Mouse (Mus musculus): Measurements from ENCODE around the gene Ctnna2.

The Ctnna2 gene

DNA sequence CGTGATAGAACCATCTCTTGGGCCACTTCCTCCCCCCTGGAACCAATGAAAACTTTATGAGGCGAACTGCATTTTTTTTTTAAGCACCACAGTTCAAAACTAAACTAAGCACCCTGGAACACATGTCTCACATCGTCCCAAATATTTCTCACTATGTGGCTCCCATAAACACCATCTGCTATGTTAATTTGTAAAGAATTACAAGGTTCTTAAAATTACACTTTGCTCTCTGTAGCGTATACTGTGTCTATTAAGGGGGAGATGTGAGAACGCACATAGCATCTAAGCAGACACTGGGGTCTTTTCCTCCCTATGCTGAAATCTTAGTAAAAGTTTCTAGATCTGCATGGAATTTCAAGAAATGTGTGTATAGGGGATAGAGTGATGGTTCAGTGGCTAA lies 822.5 kb downstream of the Ctnna2 start:
- no peak for DNase-seq (ENCODE audit: low read depth, low spot score)

DNA sequence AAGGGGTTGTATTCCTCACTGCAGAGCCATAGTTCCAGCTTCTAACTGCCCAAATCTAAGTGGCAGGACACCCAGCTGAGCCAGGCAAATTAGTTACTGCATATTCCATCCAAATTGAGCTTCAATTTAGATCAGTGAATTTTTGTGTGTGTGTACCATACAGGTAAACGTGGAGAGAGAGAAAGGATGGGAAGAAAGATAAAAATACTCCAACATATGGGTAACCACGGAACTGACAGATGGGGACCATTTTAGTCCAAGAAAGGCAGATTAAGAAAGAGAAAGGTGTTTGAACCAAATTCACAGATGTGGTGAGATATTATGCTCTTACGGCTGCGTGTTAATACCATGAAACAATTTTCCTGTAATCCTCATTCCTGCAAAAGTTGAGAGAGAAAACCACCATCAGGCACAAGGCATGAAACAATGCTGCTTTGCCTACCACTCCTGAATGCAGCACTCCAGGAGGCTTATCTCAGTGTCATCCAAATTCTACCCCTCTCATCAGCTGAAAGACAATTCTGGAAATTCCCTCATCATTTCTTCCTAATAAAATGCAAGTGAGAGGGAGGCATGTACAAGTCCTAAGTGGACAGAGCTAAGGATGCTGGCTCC lies 840.1 kb downstream of the Ctnna2 start:
- no peak for DNase-seq (ENCODE audit: low read depth, low spot score)

DNA sequence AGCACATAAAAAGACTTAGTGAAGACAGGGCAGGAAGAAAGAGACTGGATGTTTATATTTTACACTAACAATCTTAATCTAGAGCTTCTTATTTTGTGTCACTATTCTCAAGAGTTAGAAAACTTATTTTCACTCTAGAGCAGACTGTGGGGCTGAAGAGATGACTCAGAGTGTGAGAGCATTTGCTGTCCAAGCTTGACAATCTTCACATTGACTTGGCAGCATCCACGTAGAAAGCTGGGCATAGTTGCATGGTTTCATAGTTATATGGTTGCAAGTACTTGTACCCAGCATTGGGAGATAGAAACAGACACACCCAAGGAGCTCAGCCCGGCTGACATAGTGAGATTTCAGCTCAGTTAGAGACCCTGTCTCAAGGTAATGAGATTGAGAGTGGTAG lies 858.6 kb downstream of the Ctnna2 start:
- DNase-seq (ENCODE audit: low read depth, low spot score): no peak

DNA sequence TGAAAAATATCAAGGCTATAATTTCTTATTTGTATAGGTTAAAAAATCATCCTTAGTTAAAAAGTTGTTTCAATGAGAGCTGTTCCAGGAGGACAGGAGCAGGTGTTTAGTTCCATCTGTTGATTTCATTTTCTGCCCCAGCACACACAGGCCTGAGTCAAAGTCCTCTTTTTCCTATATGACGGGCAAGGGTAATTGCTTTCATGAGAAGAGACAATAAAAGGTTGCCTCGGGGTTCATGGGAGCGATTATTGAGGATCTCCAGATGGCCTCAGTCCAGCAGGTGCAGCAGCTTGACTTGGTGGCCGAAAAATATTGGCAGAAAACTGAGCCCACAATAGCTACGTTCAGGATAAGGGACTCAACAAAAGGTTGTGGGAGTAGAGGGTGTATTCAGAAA lies 859.0 kb downstream of the Ctnna2 start:
- DNase-seq (ENCODE audit: low read depth, low spot score): peak; percentile 18

DNA sequence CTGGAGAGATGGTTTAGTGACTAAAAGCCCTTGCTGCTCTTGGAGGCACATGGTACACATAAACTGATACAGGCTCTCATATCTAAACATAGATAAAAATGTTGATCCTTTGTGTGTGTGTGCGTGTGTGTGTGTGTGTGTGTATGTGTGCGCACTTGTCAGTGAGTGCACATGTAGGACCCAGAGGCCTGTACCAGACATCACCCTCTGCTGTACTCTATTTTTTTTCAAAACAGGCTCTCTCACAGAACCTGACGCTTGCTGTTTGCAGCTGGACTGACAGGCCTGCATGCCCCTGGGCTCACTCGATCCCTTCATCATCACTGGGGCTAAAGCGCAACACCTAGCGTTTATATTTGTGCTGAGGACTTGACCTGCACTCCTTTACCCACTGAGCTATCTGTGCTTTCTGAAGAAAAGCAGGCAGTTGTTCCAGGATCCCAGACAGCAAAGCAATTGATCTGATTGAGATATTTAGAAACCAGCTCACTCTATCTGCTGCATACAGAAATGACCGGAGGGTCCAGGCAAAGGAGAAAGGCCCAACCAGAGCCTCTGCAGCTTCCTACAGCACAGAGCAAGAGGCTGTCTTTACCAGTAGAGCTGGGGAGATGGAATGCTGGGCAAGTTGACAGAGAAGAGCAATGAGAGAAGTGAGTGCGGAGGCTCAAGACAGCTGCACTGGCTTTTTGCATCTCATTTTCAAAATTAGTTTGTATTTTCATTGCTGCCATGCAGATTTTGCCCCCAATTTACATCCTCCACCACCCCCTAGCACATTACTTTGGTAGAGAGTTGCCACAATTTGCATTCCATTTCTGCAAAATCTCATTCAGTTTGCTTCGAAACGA lies 870.2 kb downstream of the Ctnna2 start:
- no peak for DNase-seq (ENCODE audit: low read depth, low spot score)

DNA sequence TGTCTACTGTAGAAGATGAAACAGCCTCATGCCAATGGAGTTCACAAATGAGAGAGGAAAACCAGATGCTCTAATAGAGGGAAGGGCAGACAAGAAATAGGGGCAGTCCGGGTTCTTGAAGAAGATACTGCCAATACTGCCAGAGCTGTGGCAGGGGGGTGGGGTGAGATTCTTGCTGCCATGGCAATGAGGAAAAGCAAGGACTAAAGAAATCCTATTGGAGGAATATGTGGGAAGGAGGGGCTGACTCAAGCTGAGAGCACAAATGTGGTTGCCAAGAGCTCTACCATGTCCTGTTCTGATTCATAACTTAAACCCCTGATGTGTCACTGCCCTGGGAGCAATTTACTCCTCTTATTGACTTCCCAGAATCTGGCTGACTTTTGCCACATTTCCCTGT lies 878.5 kb downstream of the Ctnna2 start:
- no peak for DNase-seq (ENCODE audit: low read depth, low spot score)

DNA sequence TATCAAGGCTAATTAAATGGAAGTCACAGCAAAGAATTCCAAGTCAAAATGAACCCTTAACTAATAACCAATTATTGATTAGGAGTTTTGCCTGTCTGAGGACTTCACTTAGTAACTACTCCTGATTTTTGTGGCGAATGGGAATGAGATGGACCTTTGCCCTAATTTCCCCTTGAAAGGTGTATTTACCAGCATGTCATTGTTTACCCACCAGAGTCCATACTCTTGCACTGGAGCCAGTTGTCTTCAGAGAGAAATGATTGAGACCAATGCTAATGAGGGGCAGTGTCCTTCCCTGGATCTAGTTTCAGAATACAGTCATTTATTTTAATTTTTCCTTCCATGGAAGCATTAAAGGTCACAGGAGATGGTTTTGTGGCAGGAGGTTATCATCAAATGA lies 881.0 kb downstream of the Ctnna2 start:
- no peak for DNase-seq (ENCODE audit: low read depth, low spot score)

DNA sequence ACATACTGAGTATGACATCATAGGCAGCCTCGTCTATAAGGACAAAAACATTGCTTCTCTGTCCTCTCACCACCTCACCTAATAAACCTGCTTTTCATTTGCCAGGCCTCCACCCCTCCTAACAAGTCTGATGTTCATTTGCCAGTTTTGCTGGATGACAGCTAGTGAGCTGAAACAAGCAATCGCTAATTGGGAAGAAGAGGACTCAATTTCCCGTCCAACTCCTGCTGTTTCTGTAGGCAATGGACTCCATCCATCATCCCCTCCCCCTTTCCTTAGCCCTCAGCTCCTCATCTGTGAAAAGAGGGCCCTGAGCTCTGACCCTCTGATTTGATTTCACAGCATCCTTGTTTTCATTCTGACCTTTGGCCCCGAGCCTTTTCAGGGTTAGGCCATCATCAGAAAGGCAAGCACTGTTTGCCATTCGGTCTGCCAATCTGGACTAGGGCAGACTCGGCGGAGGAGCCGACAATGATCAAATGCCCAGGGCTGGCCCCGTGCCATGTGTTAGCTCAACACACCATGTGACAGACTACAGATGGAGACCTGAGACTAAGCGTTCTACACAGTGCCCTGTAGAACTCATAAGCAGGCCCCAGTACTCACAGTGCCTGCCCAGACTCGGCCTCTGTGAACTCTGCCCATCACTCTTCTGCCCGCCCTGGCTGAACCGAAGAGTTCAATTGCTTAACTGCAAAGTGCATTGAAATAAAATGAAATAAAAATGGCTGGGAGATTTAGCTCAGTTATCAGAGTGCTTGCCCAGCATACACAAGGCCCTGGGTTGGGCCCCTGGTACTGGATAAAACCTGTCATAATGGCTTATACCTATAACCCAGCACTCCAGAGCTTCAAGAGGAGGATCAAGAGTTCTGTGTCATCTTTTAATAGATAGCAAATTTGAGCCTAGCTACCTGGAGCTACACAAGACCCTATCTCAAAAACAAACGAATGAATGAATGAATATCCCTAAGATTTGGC lies 903.8 kb downstream of the Ctnna2 start:
- DNase-seq (ENCODE audit: low read depth, low spot score): peak; percentile 2

DNA sequence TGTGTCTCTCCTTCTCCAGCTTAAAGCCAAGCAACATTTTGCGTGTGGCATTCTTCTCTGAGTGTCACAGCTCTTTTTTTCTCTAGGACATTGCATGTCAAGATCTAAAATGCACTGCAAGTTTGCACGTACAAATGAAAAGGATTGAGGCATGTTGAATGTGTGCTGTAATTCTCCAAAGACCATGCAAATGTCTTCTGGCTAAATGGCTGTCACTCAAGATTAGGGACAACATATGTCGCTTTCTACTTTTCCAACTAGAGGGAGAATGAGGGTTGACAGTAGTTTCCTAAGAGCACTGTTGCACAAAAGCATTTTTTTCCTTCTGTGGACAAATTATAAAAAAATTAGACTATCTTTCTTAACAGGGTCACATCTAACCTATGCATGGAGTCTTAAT lies 909.9 kb downstream of the Ctnna2 start:
- no peak for DNase-seq (ENCODE audit: low read depth, low spot score)

DNA sequence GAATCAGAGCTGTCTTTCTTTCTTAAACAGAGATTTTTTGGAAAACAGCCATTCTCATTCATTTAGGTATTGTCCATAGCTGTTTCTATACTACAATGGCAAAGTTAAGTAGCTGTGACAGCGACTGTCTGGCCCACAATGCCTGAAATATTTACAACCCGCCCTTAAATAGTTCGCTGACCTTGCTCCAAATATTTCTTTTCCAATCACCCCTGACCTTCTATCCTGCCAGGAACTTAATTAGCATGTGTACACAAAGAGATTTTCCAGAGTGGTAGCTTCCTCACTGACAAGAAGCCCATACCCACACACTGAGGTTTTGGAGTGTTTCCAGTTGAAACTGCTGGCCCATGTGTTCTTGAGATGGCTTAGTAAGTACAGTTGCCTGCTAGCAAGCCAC lies 928.8 kb downstream of the Ctnna2 start:
- no peak for DNase-seq (ENCODE audit: low read depth, low spot score)

DNA sequence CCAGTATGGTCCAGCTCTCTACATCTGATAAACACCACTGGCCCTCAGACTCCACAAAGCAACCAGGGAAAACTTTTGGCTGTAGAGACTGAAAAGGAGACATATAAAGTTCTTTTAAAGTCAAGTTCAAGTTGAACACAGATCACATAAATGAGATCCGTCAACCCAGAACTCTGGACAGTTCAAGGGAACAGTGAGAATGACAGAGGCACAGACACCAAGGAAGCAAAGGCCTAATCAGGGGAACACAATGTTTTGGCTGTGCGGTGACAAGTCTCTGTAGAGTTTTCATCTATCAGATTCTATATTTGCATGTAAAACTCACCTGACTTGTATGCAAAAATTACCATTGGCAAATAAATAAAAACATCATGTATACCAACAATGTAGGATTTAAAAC lies 929.3 kb downstream of the Ctnna2 start:
- DNase-seq (ENCODE audit: low read depth, low spot score): no peak

DNA sequence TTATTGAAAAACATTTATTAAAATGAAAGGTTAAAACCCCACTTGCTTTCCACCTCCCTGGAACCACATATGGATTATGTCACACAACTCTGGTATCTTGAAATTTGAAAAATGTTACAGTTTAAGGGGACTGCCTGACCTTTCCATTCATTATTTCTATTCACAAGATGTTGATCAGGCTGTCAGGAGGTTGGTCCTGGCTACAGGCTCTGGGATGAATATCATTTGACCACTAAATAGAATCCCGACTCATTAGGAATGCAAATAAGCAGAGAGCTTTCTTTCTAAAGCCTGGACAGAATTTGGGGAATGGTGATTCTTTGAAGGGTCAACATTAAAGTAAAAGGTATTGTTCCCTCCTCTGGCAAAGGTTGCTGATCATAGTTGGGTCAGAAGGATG lies 931.9 kb downstream of the Ctnna2 start:
- DNase-seq (ENCODE audit: low read depth, low spot score): no peak

DNA sequence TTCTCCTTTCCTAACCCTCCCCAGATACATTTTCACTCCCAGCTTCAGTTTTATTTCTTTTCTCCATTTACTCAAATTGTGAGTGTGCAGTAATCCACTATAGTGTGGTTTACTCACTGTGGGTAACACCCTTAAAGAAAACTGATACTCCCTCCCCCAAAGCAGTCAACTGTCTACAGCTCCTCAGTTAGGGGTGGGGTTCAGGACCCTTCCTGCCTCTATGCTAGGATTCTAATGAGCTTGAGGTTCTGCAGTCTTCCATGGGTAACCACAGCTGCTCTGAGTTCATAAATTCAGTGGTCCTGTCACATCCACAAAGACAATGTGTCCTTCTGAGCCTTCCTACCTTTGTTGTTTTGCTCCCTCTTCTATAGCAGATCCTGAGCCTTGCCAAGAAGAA lies 954.4 kb downstream of the Ctnna2 start:
- DNase-seq (ENCODE audit: low read depth, low spot score): no peak

DNA sequence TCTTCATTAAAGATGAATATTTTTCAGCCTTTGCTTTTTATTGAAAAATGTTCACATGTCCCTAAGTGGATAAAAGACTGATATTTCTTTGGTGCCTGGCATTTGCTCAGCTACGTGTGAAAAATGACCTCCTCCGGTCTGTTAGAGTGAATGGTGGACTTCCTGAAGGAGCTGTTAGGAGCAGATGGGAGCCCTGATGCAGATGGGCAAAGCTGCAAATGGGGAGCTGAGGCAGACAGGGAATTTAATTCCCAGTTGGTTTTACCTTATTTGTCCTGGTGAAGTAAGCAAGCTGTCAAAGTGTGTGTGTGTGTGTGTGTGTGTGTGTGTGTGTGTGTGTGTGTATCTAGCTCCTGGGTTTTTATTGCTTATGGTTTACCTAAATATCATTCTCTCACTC lies 966.3 kb downstream of the Ctnna2 start:
- DNase-seq (ENCODE audit: low read depth, low spot score): no peak

DNA sequence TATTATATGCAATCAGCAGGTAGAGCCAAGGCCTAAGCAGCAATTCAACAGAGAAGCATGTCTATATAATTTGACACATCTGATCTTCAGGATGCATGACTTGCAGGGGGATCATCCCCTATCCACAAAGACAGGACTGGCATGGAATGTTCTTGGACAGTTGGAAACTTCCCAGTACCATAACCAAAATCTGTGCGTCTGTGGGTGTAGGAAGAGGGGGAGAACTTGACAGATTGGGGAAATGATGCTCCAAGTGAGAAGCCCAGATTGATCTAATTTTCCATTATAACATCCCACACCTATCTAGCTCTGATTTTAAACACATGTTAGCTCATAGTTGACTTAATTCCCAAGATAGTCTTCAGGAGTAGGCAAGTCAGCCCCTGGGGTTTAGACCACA lies 968.5 kb downstream of the Ctnna2 start:
- DNase-seq (ENCODE audit: low read depth, low spot score): no peak

DNA sequence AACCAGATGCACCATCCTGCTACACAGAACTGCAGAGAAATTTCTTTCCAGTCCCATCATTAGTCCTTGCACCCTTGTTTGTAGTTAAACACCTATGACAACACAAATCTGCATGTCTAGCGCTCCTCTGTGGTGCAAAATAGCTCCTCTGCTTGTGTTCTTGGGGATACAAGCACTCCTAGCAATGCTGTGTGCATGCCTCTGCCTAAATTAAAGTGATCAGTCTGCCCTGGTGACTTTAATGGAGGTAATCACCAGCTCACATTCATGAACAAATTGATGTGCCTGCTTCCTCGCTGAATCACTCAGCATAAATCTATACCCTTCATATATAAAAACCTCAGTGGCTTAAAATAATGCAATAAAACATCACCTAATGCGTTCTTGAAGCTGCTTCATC lies 987.4 kb downstream of the Ctnna2 start:
- DNase-seq (ENCODE audit: low read depth, low spot score): no peak

DNA sequence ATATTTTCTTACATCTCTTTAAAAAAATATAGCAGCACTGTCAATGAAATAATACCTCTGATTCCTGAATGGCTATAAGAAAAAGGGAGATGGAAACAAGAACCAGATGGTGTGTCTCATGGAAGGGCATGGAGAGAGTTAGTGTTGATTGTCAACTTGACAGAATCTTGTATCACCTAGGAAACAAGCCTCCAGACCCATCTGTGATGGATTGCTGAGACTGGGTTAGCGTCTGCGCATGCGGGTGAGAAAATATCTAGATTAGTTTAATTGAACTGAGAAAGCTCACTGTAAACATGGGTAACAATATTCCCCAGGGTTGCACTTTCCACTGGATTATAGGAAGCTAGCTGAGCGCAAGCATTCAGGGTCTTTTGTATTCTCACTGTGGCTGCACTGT lies 994.7 kb downstream of the Ctnna2 start:
- no peak for DNase-seq (ENCODE audit: low read depth, low spot score)

DNA sequence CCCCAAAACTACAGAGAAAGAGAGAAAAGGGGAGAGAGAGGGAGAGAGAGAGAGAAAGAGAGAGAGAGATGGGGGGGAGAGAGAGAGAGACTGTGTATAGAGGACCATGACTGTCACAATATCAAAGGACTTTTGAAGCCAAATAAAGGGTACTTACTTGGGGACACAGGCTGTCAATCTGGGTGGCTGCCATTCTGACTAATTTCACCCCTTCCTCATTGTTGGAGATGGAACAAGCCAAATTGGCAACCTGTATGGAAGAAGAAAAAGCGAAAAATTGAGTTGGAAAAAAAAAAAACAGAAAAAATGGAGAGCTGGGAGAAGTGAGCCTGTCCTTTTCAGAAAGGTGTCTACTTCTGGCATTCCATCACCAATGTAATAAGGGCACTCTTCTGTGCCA lies 997.8 kb downstream of the Ctnna2 start:
- no peak for DNase-seq (ENCODE audit: low read depth, low spot score)

DNA sequence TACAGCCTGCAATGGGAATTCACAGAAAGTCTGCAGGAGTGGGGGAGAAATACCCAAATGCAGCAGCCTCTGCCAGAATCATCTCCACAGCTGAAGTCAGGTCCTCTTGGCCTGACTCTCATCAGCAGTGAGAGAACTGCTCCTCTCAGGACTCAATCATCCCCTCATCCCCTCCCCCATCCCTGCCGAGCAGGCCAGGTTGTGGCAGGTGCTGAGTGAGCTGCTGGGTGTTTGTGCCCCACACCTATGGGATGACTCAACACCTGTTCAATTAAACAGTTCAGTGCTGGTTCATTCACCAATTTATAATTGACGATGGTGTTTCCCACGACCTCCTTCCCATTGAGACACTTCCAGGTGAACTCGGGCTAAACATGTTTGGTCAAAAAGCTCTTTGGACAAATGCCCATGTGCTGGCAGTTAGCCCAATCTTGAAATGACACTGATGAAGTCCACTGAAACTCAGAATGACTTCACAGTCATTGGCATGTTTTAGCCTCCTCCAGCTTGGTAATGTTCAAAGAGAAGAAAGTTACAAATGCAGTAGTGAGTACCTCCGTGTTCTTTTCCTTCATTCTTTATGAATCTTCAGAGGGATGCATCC lies 1000.1 kb downstream of the Ctnna2 start:
- no peak for DNase-seq (ENCODE audit: low read depth, low spot score)

DNA sequence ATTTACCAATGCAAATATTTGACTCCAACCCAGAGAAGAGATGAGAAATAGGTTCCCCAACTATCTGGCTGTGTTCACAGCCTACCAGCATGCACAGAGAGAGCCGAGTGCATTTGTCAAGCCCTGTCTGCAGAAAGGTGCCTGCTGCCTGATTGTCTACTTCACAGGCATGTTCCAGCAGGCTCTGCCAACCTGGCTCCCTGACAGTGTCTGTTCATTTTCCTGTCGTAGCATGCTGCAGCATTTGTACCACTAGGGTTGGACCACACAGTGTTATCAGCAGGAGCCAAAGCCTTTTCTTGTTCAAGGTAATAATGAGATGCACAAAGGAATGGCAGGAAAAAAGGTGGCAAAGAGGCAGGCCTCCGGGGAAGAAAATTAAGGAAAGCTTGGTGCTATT lies 1001.7 kb downstream of the Ctnna2 start:
- peak; percentile 36 for DNase-seq (ENCODE audit: low read depth, low spot score)

DNA sequence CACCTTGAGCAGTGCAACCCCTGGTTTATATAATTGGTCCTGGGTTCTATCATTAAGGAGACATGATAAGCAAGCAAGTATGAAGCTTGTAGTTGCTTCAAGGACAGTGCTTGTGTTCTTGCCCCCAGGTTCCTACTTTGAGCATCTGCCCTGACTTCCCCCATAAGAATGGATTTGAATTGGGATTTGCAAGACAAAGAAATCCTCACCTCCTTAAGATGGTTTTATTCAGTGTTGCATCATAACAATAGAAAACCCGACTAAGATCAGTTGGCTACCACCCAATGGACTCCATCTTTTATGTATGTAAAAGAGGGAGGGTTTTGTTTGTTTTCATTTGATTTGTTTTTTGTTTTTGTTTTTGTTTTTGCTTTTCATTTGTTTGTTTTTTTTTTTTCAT lies 1005.2 kb downstream of the Ctnna2 start:
- DNase-seq (ENCODE audit: low read depth, low spot score): no peak

DNA sequence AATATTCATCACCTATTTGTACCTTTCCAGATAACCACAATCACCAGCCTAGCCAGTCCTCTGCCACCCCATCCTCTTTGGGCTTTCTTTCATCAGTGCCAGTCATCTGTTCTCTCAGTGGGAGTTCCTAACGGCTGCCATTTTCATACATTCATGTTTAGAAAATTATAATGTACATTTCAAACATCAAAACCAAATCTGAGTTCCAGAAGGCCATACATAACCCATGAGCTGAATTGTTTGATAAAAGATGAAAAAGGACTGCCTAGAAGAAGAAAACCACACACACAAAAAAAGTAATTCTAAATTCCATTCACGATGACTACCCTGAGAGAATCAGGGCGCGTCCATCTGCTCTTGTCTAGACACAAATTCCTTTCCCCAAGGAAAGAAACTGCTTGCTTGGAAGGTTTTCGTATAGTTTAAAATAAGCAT lies 1014.5 kb downstream of the Ctnna2 start:
- no peak for DNase-seq (ENCODE audit: low read depth, low spot score)
